Mouse (Mus musculus) kidney, postnatal 0 days (tissue): Measurements from ENCODE around the gene Kir3dl1. TPM values are rescaled to one million over a fixed set of nuclear protein-coding genes. Genes with fewer than 3 reads are reported as not detected.
"Not testable (repeated sequence)": the region's sequence is repeated elsewhere in the genome, so short reads cannot be mapped to it uniquely, and the experiment has no call there.

ENCODE experiments used
- ATAC-seq: fragments of 200-750 bp; cut with Nextera tagmentation; replicated peaks from 2 replicates; pipeline ENCODE4 v1.8.0; 2017; ENCODE audit warnings: low read depth, moderate number of reproducible peaks, moderate TSS enrichment, moderate library complexity; ENCODE audit not compliant: low FRiP score
- DNase-seq: peaks from one replicate; pipeline ENCODE4 v3.0.0-alpha.2; 2016; ENCODE audit warnings: low spot score
- H3K27ac ChIP-seq: fragments of 300-500 bp; sonication (generic); 2 replicates; pipeline ENCODE4 v1.5.1; 2014; ENCODE audit warnings: mild to moderate bottlenecking
- H3K27me3 ChIP-seq: fragments of 300-500 bp; sonication (generic); 2 replicates; pipeline ENCODE4 v1.6.1; 2014; ENCODE audit warnings: low read length, mixed read lengths; ENCODE audit not compliant: insufficient read depth
- H3K36me3 ChIP-seq: fragments of 300-500 bp; sonication (generic); 2 replicates; pipeline ENCODE4 v1.6.1; 2014; ENCODE audit warnings: low read length, mixed read lengths; ENCODE audit not compliant: insufficient read depth
- H3K4me1 ChIP-seq: fragments of 300-500 bp; sonication (generic); replicated peaks from 2 replicates; pipeline ENCODE4 v1.6.1; 2014; ENCODE audit warnings: antibody characterized with exemption, low read length, mixed read lengths; ENCODE audit not compliant: insufficient read depth
- H3K4me2 ChIP-seq: fragments of 300-500 bp; sonication (generic); 2 replicates; pipeline ENCODE4 v1.6.1; 2014; ENCODE audit warnings: mild to moderate bottlenecking, low read length, moderate library complexity, mixed read lengths
- H3K4me3 ChIP-seq: fragments of 300-500 bp; sonication (generic); replicated peaks from 2 replicates; pipeline ENCODE4 v1.5.1; 2014; ENCODE audit warnings: low read depth, low read length
- H3K9ac ChIP-seq: fragments of 300-500 bp; sonication (generic); 2 replicates; pipeline ENCODE4 v1.6.1; 2014; ENCODE audit warnings: low read depth, low read length
- H3K9me3 ChIP-seq: fragments of 300-500 bp; sonication (generic); replicated peaks from 2 replicates; pipeline ENCODE4 v1.6.1; 2016; ENCODE audit warnings: low read length, inconsistent platforms, mixed read lengths
- WGBS: fragments of 180-500 bp; shearing (Covaris S2); extraction: QIAGEN DNeasy Blood & Tissue Kit; methylation state at CpG from one replicate; pipeline ENCODE4 v1.1.7; 2014; 5-methylcytosine and 5-hydroxymethylcytosine counted together
- polyA plus RNA-seq: library from polyadenylated mRNA; unstranded; fragments of >200 nt; fragmentation: Nextera tagmentation; extraction: Ambion mirVana; gene quantifications from 2 replicates; pipeline ENCODE4 v1.2.1, GENCODE M21; 2015

Gene Kir3dl1
- polyA plus RNA-seq: not detected in 2 replicates

DNA sequence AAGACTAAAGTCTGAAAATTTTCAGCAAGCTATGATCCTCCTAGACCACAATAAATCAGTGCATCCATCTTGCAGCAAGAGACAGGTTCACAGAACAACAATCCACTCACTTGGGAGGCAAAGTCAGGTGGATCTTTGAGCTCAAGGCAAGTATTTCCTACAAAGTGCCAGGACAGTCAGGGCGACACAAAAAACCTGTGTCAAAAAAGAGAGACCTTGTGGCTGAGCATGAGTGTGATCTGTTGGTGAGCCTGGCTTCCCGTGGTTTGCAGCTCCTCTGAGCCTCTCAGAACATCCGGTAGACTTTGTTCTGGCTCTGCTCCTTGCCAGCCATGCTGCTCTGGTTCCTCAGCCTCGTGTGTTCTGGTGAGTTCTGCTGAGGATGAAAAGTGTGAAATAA is at the start of gene Kir3dl1:
Gene Kir3dl1 (plus strand): TSS at position 301 of the 400 bp plus-strand sequence.
- DNase-seq, H3K4me1 ChIP-seq, H3K36me3 ChIP-seq, H3K9ac ChIP-seq, H3K27ac ChIP-seq, H3K9me3 ChIP-seq, H3K27me3 ChIP-seq, H3K4me2 ChIP-seq, ATAC-seq, H3K4me3 ChIP-seq: not testable (repeated sequence)
- 72% methylated on average over 4 of the region's 4 CpGs for WGBS

GRCm38 (mm10) chrX:136543956-136544355 is 26.2 kb downstream of the Kir3dl1 start, which contains the start of gene Kir3dl2:
TSS of gene Kir3dl2 (minus strand) at chrX:136544056.
- H3K27ac ChIP-seq, H3K4me3 ChIP-seq, H3K9ac ChIP-seq, ATAC-seq, DNase-seq, H3K4me2 ChIP-seq, H3K4me1 ChIP-seq, H3K9me3 ChIP-seq, H3K36me3 ChIP-seq, H3K27me3 ChIP-seq: not testable (repeated sequence)
- 65% methylated on average over 1 of the region's 1 CpGs for WGBS

DNA sequence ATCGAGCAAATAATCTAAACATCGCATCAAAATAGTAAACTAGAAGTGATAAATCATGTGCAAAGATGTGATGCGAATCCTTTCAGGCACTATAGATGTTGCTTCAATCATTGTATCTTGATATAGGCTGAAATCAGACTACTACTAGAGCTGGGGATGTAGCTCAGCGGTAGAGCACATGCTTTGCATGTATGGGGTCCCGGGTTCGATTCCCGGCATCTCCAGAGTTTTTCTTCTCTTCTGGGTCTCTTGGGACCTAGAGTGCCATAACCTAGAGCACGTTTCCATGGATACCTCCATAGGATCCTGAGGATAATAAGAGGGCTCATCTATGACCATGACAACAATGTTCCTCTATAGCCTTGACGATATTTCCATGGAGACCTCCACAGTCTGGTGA is 51.3 kb downstream of the Kir3dl1 start:
- H3K4me2 ChIP-seq, DNase-seq, H3K4me1 ChIP-seq, H3K27me3 ChIP-seq, H3K27ac ChIP-seq, ATAC-seq, H3K36me3 ChIP-seq, H3K9me3 ChIP-seq, H3K9ac ChIP-seq, H3K4me3 ChIP-seq: not testable (repeated sequence)
- WGBS: 88% methylated on average over 9 of the region's 9 CpGs

Other genes starting within 250 kb of the Kir3dl1 start
- 430 and 466 TPM in 2 replicates for gene Bex3, start 247.7 kb upstream of the Kir3dl1 start, polyA plus RNA-seq
- not detected in 2 replicates for gene Kir3dl2, start 26.1 kb downstream of the Kir3dl1 start, polyA plus RNA-seq
- gene Tceal3, start 72.8 kb downstream of the Kir3dl1 start, polyA plus RNA-seq: 6.0 and 7.1 TPM in 2 replicates
- 13.4 and 17.1 TPM in 2 replicates for gene Tceal1, start 190.0 kb downstream of the Kir3dl1 start, polyA plus RNA-seq
- 478 and 504 TPM in 2 replicates for gene Morf4l2, start 225.7 kb downstream of the Kir3dl1 start, polyA plus RNA-seq